Mouse (Mus musculus) liver, embryonic 14.5 days (tissue): ENCODE data around the gene Acsl5.
A peak's percentile ranks its signal among the peaks of the same experiment; 100 is the strongest.

Experiments used
- CTCF ChIP-seq: IDR thresholded peaks from 2 replicates; pipeline ENCODE4 v1.5.1; 2016; ENCODE audit warnings: antibody characterized with exemption, low read depth, control low read depth
- EP300 ChIP-seq: IDR thresholded peaks from 2 replicates; pipeline ENCODE4 v1.6.1; 2016; ENCODE audit warnings: antibody characterized with exemption, low read depth

DNA sequence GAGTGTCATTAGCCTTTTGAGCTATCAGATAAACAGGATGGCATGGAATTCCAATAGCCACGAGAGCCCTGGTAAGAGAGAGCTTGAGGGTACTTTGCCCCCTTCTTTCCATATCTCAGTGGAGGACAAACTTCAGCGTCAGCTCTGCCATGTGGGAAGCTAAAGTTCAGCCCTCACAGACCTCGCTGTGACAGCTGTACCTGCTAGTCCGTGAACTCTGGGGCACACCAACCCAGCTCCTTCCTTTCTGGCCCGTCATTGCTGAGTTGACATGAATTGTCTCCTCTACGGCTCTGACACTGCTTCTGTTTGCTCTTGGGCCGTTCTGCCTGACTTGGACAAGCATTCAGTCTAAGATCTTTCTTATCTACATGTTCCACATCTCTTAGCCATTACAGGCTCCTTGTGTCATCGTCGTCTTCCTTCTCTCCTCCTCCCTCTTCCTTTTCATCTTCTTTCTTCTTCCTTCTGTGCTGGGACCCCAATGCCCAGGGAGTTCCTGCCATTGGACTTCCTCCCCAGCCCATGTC, 3.7 kb upstream of the Acsl5 start:
- TF ChIP-seq CTCF (no peak), EP300 (peak; percentile 28)
